Mouse (Mus musculus) adrenal gland (tissue): Measurements from ENCODE around the gene Mtap.

Source experiments
- intact Hi-C: fragments of 180-260 bp; cut with DNase I; formaldehyde crosslinking; loops from one replicate; pipeline ENCODE4 v1.15.1; 2025
- long read RNA-seq, 2 experiments: library from polyadenylated mRNA; unstranded; transcript quantifications; one replicate each; pipeline ENCODE4 v2.0.0; 2020; ENCODE audit warnings: borderline replicate concordance in 1 of 2; ENCODE audit not compliant: insufficient replicate concordance in 1 of 2

The Mtap gene
- long read RNA-seq, experiment 1, transcript Mtap-201 (8 exons, 2,797 nt): major isoform, 35 of 41 reads
- long read RNA-seq, experiment 1, partial matches to known transcripts: 3 of 41 reads
- long read RNA-seq, experiment 1, other reads (novel, unspliced or antisense): 2 of 41 reads
- long read RNA-seq, experiment 2, transcript Mtap-201 (8 exons, 2,797 nt): major isoform, 39 of 44 reads
- long read RNA-seq, experiment 2, partial matches to known transcripts: 3 of 44 reads
- long read RNA-seq, experiment 2, other reads (novel, unspliced or antisense): 2 of 44 reads

GRCm38 (mm10) chr4:89136906-89137541 is at the start of gene Mtap:
Mtap (plus strand) TSS chr4:89137122.
- intact Hi-C loops: no loop called here

- intact Hi-C loops: no loop called here
These were observed 47.8 kb upstream of the Mtap start for GRCm38 (mm10) chr4:89089110-89089509.

DNA sequence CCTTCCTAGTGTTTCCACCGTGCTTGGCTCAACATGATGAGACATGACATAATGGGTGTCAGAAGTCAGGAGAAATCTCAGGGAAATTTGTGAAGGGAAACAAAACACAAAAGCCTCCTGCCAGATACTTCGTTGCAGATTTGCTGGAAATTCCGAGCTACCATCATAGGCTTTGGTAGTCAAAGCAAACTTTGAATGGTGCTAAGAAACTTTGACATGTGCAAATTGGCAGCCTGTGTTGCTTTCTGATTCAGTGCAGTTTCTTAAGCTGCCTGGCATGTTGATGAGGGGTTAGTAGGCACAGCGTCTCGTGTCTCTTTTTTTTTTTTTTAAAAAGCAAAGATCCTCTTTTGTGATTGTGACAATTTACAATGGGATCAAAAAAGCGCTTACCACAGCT is 46.7 kb upstream of the Mtap start:
- intact Hi-C loops: no loop called here

DNA sequence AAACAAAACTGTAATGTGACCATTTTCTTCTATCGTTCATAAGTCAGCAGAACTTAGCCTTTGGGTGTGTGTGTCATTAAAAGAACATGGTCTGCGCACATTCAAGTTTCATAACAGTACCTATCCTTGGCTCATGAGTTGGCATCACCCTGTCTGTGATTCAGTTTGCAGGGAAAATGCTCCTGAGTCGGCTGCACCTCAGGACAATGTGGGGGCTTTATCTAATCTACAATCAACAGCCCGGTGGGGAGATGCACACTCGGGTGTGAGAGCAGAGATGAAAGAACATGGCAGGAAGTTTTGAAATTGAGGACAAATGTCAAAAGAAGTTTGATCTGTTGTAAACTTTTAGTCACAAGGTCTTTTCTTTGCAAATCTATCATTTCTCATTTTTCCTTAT is 44.8 kb upstream of the Mtap start:
- intact Hi-C loops: no loop called here

GRCm38 (mm10) chr4:89094773-89095172 is 42.1 kb upstream of the Mtap start:
- intact Hi-C loops: no loop called here

DNA sequence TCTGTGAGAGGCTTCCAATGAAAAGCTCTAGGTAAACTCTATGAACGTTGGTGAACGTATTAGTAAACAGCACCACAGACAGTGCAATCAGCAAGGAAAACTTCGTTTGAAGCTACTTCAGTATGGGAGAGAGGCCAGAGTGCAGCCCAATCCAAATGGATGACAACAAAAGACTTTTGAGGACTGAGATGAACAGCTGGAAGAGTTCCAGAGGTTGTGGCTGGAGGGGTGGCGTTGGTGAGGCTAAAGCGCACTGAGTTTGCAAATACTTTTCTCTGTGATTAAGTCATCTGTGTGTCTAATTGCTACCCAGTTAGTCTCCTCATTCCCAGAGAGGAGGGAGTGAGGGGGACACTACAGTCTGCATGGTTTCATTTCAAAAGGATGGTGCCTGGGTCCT is 38.7 kb upstream of the Mtap start:
- intact Hi-C loops: no loop called here

DNA sequence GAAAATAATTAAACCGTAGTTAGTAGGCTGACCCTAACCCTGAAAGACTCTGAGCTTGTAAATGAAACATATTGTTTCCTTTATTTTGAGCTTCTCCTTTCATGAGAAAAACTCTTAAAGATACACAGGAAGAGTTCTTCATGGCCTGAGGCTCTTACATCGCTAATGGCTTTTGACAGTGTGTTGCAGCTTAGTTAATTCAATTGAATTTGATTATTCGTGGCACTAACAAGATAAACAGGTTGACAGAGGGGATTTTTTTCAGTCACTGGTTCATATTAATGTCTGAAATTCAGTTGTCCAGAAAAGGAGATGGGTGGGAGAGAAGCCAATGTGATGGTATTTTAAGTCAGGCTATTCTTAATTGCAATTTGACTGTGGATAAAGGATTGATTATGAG is 35.6 kb upstream of the Mtap start:
- intact Hi-C loops: no loop called here

DNA sequence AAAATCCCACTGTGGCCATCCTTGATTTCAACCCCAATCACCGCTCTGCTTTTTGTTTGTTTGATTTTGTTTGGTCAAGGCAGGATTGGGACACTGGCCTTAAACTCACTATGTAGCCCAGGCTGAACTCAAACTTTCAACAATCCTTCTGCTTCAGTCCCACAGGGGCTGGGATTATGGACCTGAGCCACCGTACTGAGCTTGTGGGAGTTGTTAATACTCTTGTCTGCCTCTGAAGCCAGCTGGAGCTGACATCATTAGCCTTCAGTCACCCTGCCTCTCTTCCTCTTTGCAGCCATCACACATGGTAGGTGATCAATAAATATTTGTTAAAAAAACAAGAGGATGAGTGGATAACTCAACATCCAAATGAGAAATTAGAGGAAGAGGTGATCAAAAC is 34.6 kb upstream of the Mtap start:
- intact Hi-C loops: no loop called here

DNA sequence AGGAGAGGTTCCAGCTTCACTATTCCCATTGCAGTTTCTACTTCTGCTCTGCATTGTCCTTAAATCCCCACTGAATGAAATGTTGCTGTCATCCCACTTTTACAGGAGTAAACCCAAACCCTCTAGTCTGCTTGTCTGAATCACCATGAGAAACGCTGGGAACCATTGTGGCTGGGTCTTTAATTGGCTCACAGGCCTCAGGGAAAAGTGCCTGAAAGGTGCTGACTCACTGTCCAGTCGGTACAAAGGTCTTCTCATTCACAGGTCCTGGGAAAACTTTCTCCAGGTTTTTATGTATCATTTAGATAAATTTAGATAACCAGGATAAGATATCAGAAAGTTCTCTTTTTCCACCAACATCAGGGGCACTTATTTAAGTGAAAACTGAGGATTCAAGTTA is 31.4 kb upstream of the Mtap start:
- intact Hi-C loops: no loop called here

GRCm38 (mm10) chr4:89106505-89106904 is 30.4 kb upstream of the Mtap start:
- intact Hi-C loops: no loop called here

GRCm38 (mm10) chr4:89112168-89112710 is 24.7 kb upstream of the Mtap start:
- intact Hi-C loops: no loop called here

GRCm38 (mm10) chr4:89112782-89113181 is 24.1 kb upstream of the Mtap start:
- intact Hi-C loops: no loop called here

DNA sequence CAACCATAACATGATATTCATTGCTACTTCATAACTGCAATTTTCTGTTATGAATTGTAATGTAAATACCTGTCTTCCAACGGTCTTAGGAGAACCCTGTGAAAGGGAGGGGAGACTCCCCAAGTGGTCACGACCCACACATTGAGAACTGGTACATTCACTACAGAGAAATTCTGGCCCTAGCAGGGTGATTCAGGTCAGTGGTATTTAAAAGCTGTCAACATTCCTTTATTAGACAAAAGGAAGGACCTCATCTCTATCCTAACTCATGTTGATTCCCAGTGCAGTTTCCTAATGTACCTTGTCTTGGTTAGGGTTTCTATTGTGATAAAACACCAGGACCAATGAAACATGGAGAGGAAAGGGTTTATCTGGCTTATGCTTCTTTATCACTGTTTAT is 20.9 kb upstream of the Mtap start:
- intact Hi-C loops: no loop called here

- intact Hi-C loops: no loop called here
These were observed 17.0 kb upstream of the Mtap start for GRCm38 (mm10) chr4:89119900-89120299.

GRCm38 (mm10) chr4:89120353-89120752 is 16.6 kb upstream of the Mtap start:
- intact Hi-C loops: no loop called here

- intact Hi-C loops: no loop called here
These were observed 13.3 kb upstream of the Mtap start for GRCm38 (mm10) chr4:89123446-89124243.

- intact Hi-C loops: no loop called here
These were observed 9.2 kb upstream of the Mtap start for GRCm38 (mm10) chr4:89127674-89128073.

DNA sequence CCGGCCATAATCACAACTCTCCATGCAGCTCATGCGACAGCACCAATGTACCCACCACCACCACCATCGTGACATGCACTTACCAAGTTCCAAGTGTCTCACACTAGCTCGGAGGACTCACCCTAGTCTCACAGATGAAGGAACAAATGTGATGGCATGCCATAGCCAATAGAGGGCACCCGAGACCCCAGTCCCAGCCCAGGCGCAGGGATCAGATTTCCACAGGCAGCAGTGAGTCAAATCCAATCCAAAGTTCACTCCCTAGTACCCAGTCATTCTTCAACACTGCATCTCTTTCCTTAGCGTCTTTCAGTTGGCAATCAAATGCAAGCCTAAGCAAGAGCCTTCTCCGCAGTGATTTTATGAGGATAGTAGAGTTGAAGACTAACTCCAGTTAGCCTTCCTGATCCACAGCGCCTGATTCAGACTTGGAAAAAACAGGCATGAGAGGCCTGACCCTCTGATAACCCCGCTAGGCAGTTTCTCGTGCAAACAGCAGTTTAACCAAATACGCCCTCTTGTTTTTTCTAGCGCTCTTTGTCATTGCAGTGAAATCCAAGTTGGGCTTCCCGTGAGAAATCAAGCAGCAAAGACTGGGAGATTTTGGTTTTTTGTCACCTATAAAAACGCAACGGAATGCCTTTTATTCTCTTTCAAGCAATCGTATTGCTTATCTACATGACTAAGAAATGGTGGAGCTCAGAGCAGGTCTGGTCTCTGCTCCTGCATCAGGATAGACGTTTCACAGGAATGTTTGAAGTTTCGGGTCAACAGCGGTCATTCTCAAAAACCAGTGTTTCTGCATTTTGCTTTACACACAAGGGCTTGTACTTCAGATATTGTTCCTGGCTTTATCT is 8.6 kb upstream of the Mtap start:
- intact Hi-C loops: no loop called here

GRCm38 (mm10) chr4:89128937-89129277 is 8.0 kb upstream of the Mtap start:
- intact Hi-C loops: loop anchor here (1.0 kb wide), 1 partner anchor 257 kb away; no protein-coding TSS in a partner anchor

GRCm38 (mm10) chr4:89129311-89129913 is 7.5 kb upstream of the Mtap start:
- intact Hi-C loops: loop anchor here (1.0 kb wide), 1 partner anchor 257 kb away; no protein-coding TSS in a partner anchor

DNA sequence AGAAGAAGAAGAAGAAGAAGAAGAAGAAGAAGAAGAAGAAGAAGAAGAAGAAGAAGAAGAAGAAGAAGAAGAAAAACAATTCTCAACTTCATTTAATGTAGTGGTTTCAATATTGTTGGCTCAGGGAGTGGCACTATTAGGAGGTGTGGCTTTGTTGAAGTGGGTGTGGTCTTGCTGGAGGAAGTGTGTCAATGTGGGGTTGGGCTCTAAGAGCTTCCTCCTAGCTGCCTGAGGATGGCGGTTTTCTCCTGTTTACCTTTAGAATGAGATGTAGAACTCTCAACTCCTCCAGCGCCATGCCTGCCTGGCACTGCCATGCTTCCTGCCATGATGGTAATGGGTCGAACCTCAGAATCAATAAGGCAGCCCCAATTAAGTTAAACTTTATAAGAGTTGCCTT is 5.1 kb upstream of the Mtap start:
- intact Hi-C loops: no loop called here
